Comparison of ENCODE assay signal across 25 mouse cellular contexts in the genomic region with DNA sequence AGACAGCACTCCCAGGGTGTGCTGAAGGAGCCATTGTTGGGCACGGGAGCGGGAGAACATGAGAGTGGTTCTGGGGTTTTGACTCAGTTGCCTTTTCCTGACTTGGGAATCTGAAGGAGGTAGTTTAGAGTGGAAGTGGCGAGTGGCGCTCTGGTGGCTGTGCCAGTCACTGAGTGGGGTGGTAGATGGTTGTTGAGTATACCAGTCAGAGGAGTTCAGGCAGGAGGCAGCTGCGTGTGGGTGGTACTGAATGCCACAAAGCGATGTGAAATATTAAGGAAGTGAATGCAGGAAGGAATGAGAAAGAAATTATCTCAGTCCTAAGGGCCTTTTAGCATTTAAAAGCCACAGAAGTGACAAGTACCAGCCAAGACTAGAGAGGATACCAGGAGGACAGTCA.
"Had no signal": no experiment of that assay in that cellular context is flagged by ENCODE, and none has a peak within 500 bp of the region (broad histone marks: within the 10 kb centered on the region; RNA-seq: fewer than 3 reads in every experiment).

No protein-coding gene starts in this region.

- DNase-seq: gastrocnemius, postnatal 14 days; gastrocnemius, postnatal 36 days; heart, adult 18-20 months; heart, postnatal 14 days; heart, postnatal 36 days; kidney, adult 11 months; kidney, adult 2 months; kidney, adult 9 months; kidney, postnatal 14 days; kidney, postnatal 36 days; layer of hippocampus, postnatal 36 days; left cerebral cortex, postnatal 4 days had no signal

- H3K4me3 ChIP-seq: heart, embryonic 13.5 days; heart, embryonic 15.5 days; hindbrain, embryonic 13.5 days; hindbrain, embryonic 15.5 days; kidney, embryonic 15.5 days; layer of hippocampus, adult 2 months; limb, embryonic 13.5 days; limb, embryonic 15.5 days; liver, embryonic 12.5 days had no signal

- H3K27ac ChIP-seq: heart, embryonic 13.5 days; heart, embryonic 15.5 days; hindbrain, embryonic 13.5 days; hindbrain, embryonic 15.5 days; hindbrain, postnatal 0 days; kidney, embryonic 15.5 days; kidney, postnatal 0 days; layer of hippocampus, adult 2 months; limb, embryonic 13.5 days; limb, embryonic 15.5 days; liver, embryonic 12.5 days; liver, embryonic 14.5 days had no signal

- H3K4me1 ChIP-seq: heart, embryonic 13.5 days; heart, embryonic 15.5 days; hindbrain, embryonic 13.5 days; hindbrain, embryonic 15.5 days; kidney, embryonic 15.5 days; limb, embryonic 13.5 days; limb, embryonic 15.5 days; liver, embryonic 12.5 days had no signal

- ATAC-seq: hindbrain, postnatal 0 days; intestine, embryonic 16.5 days; liver, embryonic 12.5 days had no signal
